Mouse (Mus musculus): Measurements from ENCODE around the gene Arap1. TPM values are rescaled to one million over a fixed set of nuclear protein-coding genes. Genes with fewer than 3 reads are reported as not detected.
A peak's percentile ranks its signal among the peaks of the same experiment; 100 is the strongest.

Gene Arap1
- polyA plus RNA-seq, 1 experiment from 2014 or later = 31.2 TPM

GRCm38 (mm10) chr7:101401510-101401909 is 53.6 kb downstream of the Arap1 start:
- ATAC-seq = no peak
- Histone ChIP-seq H3K27ac (ENCODE audit: low read depth, low read length) (no peak overlapping the region), H3K36me3 (ENCODE audit: control insufficient read depth, insufficient read depth) (peaks cover 97% of the 10 kb centered on the region), H3K9ac (ENCODE audit: low read depth, low read length) (no peak overlapping the region), H3K9me3 (ENCODE audit: control insufficient read depth) (no peaks in the 10 kb centered on the region), H3K27me3 (replicated peaks; ENCODE audit: control insufficient read depth, insufficient read depth, low read length) (no peaks in the 10 kb centered on the region), H3K4me1 (replicated peaks; ENCODE audit: control insufficient read depth, insufficient read depth, low read length) (no peaks in the 10 kb centered on the region), H3K4me2 (replicated peaks; ENCODE audit: low read depth) (no peak overlapping the region), H3K4me3 (ENCODE audit: low read depth, low read length) (no peak overlapping the region)
- no peak for TF ChIP-seq CTCF (IDR thresholded peaks at IDR 0.05; ENCODE audit: low read depth)
- WGBS = 91% methylated on average over 7 of the region's 7 CpGs

GRCm38 (mm10) chr7:101403831-101404230 is 56.0 kb downstream of the Arap1 start:
- peak; percentile 56 for TF ChIP-seq CTCF (IDR thresholded peaks at IDR 0.05; ENCODE audit: low read depth)
- Histone ChIP-seq H3K4me3 (ENCODE audit: low read depth, low read length) (no peak overlapping the region), H3K9me3 (ENCODE audit: control insufficient read depth) (no peaks in the 10 kb centered on the region), H3K36me3 (ENCODE audit: control insufficient read depth, insufficient read depth) (peaks cover 94% of the 10 kb centered on the region), H3K4me1 (replicated peaks; ENCODE audit: control insufficient read depth, insufficient read depth, low read length) (no peaks in the 10 kb centered on the region), H3K27me3 (replicated peaks; ENCODE audit: control insufficient read depth, insufficient read depth, low read length) (no peaks in the 10 kb centered on the region), H3K4me2 (replicated peaks; ENCODE audit: low read depth) (no peak overlapping the region), H3K27ac (ENCODE audit: low read depth, low read length) (no peak overlapping the region), H3K9ac (ENCODE audit: low read depth, low read length) (no peak overlapping the region)
- ATAC-seq = no peak
- 95% methylated on average over 5 of the region's 5 CpGs for WGBS

- H3K9ac ChIP-seq (ENCODE audit: low read depth, low read length) = no peak within 1 kb of the TSS
- ATAC-seq = no peak
- no peak within 1 kb of the TSS for H3K4me3 ChIP-seq (ENCODE audit: low read depth, low read length)
- H3K4me2 ChIP-seq (replicated peaks; ENCODE audit: low read depth) = no peak within 1 kb of the TSS
- WGBS = 75% methylated on average over 11 of the region's 11 CpGs
- H3K36me3 ChIP-seq (ENCODE audit: control insufficient read depth, insufficient read depth) = peaks cover 66% of the 10 kb centered on the region
- no peaks in the 10 kb centered on the region for H3K27me3 ChIP-seq (replicated peaks; ENCODE audit: control insufficient read depth, insufficient read depth, low read length)
- H3K9me3 ChIP-seq (ENCODE audit: control insufficient read depth) = no peaks in the 10 kb centered on the region
- no peaks in the 10 kb centered on the region; the same call in 1 of the 2 replicates for H3K4me1 ChIP-seq (replicated peaks; ENCODE audit: control insufficient read depth, insufficient read depth, low read length)
- no peak for TF ChIP-seq CTCF (IDR thresholded peaks at IDR 0.05; ENCODE audit: low read depth)
- no peak within 1 kb of the TSS for H3K27ac ChIP-seq (ENCODE audit: low read depth, low read length)
Observed at GRCm38 (mm10) chr7:101410267-101410936, 62.5 kb downstream of the Arap1 start, which contains the start of gene Gm45837. TSS of gene Gm45837 (plus strand) at chr7:101410886.

GRCm38 (mm10) chr7:101412796-101413195 is 64.9 kb downstream of the Arap1 start:
- Histone ChIP-seq H3K4me2 (replicated peaks; ENCODE audit: low read depth) (no peak overlapping the region), H3K36me3 (ENCODE audit: control insufficient read depth, insufficient read depth) (peaks cover 47% of the 10 kb centered on the region), H3K4me3 (ENCODE audit: low read depth, low read length) (no peak overlapping the region), H3K27me3 (replicated peaks; ENCODE audit: control insufficient read depth, insufficient read depth, low read length) (no peaks in the 10 kb centered on the region), H3K9ac (ENCODE audit: low read depth, low read length) (no peak overlapping the region), H3K9me3 (ENCODE audit: control insufficient read depth) (no peaks in the 10 kb centered on the region), H3K4me1 (replicated peaks; ENCODE audit: control insufficient read depth, insufficient read depth, low read length) (no peaks in the 10 kb centered on the region; the same call in 1 of the 2 replicates), H3K27ac (ENCODE audit: low read depth, low read length) (no peak overlapping the region)
- peak; percentile 99 for TF ChIP-seq CTCF (IDR thresholded peaks at IDR 0.05; ENCODE audit: low read depth)
- no peak for ATAC-seq

- H3K36me3 ChIP-seq (ENCODE audit: control insufficient read depth, insufficient read depth) = peaks cover 33% of the 10 kb centered on the region
- H3K27ac ChIP-seq (ENCODE audit: low read depth, low read length) = no peak overlapping the region
- H3K9me3 ChIP-seq (ENCODE audit: control insufficient read depth) = no peaks in the 10 kb centered on the region
- ATAC-seq = no peak
- H3K4me2 ChIP-seq (replicated peaks; ENCODE audit: low read depth) = no peak overlapping the region
- H3K27me3 ChIP-seq (replicated peaks; ENCODE audit: control insufficient read depth, insufficient read depth, low read length) = peaks cover 2% of the 10 kb centered on the region; the same call in 1 of the 2 replicates
- 47% methylated on average over 4 of the region's 4 CpGs for WGBS
- H3K9ac ChIP-seq (ENCODE audit: low read depth, low read length) = no peak overlapping the region
- TF ChIP-seq CTCF (IDR thresholded peaks at IDR 0.05; ENCODE audit: low read depth) = no peak
- H3K4me3 ChIP-seq (ENCODE audit: low read depth, low read length) = no peak overlapping the region
- no peaks in the 10 kb centered on the region; the same call in 1 of the 2 replicates for H3K4me1 ChIP-seq (replicated peaks; ENCODE audit: control insufficient read depth, insufficient read depth, low read length)
Observed at GRCm38 (mm10) chr7:101414209-101414608, 66.3 kb downstream of the Arap1 start.

GRCm38 (mm10) chr7:101414661-101415511 is 67.0 kb downstream of the Arap1 start:
- no peaks in the 10 kb centered on the region for H3K9me3 ChIP-seq (ENCODE audit: control insufficient read depth)
- peak; percentile 28; the same call in 1 of the 2 replicates for ATAC-seq
- WGBS = 34% methylated on average over 6 of the region's 7 CpGs
- H3K27ac ChIP-seq (ENCODE audit: low read depth, low read length) = no peak overlapping the region
- H3K27me3 ChIP-seq (replicated peaks; ENCODE audit: control insufficient read depth, insufficient read depth, low read length) = peaks cover 2% of the 10 kb centered on the region; the same call in 1 of the 2 replicates
- peaks cover 29% of the 10 kb centered on the region; the same call in 1 of the 2 replicates for H3K36me3 ChIP-seq (ENCODE audit: control insufficient read depth, insufficient read depth)
- H3K4me1 ChIP-seq (replicated peaks; ENCODE audit: control insufficient read depth, insufficient read depth, low read length) = no peaks in the 10 kb centered on the region; the same call in 1 of the 2 replicates
- no peak for TF ChIP-seq CTCF (IDR thresholded peaks at IDR 0.05; ENCODE audit: low read depth)
- no peak overlapping the region for H3K9ac ChIP-seq (ENCODE audit: low read depth, low read length)
- H3K4me2 ChIP-seq (replicated peaks; ENCODE audit: low read depth) = no peak overlapping the region
- no peak overlapping the region for H3K4me3 ChIP-seq (ENCODE audit: low read depth, low read length)
